Mouse (Mus musculus): Measurements from ENCODE around the gene Pkd1. TPM values are rescaled to one million over a fixed set of nuclear protein-coding genes. Genes with fewer than 3 reads are reported as not detected.
A peak's percentile ranks its signal among the peaks of the same experiment; 100 is the strongest.

Gene Pkd1
- polyA plus RNA-seq (2012; rRNA removed): 25.5 and 35.8 TPM in 2 replicates

DNA sequence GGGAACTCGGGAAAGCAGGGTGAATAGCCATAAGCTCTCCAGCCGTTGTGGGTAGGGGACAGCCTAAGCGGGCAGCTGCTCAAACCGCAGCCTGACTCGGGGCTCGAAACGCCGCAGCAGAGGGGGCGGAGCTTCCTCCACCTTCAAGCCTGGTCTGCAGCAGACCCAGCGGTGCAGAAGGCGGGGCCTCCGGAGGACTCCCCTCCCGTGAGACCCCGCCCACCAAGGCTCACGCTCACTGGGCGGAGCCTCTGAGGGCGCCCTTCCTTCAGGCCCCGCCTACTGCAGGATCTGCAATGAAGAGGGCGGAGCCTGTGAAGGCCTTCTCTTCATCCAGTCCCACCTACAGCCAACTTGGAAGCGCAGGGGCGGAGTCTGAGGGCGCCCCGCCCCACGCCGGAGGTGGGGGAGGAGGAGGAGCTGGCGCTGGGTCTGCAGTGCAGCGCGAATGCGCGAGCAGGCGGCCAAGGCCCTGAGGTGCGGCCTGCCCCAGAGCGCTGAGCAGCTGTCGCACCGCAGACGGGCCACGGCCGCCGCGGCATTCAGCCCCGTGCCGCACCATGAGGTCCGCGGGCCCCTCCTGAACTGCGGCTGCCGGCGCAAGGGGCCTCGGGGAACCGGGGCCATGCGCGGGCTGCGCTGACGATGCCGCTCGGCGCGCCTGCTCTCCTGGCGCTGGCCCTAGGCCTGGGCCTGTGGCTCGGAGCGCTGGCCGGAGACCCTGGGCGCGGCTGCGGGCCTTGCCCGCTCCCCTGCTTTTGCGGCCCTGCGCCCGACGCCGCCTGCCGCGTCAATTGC lies at the start of gene Pkd1:
Gene Pkd1 (plus strand): TSS at position 217 of the 798 bp plus-strand sequence.
- under 1% methylated on average over 72 of the region's 72 CpGs for WGBS
- peak; percentile 99 for DNase-seq (ENCODE audit: low read depth, low spot score)

DNA sequence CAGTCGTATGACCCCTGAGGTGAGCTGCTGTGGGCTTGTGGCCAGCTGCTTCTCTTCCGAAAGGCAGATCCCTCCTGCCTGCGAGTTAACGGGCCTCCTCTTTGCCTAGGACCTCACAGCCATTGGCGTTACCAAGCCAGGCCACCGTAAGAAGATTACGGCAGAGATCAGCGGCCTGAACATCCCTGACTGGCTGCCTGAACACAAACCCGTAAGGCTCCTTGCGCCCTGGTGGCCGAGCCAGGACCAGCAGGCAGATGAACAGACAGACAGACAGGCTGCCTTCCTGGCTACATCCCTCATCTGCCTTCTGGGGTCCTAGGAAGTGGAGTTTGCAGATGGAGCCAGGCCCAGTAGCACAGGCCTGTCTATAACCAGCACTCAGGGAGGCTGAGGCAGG lies 47.4 kb upstream of the Pkd1 start:
- WGBS: 44% methylated on average over 11 of the region's 11 CpGs
- no peak for DNase-seq (ENCODE audit: low read depth, low spot score)

DNA sequence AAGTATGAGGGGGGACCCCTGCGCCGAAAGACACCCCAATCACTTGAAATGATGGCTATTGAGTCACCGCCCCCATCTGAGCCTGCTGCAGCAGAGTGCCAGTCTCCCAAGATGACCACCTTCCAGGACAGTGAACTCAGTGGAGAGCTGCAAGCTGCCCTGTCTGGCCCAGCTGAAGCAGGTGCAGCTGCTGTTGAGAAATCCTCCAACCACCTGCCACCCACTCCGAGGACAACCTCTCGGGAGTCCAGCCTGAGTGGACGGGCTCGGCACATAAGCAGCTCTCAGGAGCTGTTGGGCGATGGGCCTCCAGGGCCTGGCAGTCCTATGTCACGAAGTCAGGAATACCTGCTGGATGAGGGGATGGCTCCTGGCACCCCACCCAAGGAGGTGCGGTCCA lies 45.5 kb upstream of the Pkd1 start:
- 82% methylated on average over 10 of the region's 10 CpGs for WGBS

DNA sequence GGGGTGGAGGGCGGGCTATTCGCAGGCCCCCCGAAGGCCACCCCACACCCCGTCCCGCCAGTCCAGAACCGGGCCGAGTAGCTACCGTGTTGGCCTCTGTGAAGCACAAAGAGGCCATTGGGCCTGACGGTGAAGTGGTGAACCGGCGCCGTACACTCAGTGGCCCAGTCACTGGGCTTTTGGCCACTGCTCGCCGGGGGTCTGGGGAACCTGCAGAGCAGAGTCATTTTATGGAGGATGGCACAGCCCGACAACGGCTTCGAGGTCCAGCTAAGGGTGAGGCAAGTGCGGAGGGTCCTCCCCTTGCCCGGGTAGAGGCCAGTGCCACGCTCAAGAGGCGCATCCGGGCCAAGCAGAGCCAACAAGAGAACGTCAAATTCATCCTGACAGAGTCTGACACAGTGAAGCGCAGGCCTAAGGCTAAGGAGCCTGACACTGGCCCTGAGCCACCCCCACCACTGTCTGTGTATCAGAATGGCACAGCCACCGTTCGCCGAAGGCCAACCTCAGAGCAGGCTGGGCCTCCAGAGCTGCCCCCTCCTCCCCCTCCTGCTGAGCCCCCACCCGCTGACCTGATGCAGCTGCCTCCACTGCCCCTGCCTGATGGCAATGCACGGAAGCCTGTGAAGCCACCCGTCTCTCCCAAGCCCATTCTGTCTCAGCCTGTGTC lies 44.2 kb upstream of the Pkd1 start:
- WGBS: 93% methylated on average over 30 of the region's 30 CpGs
- DNase-seq (ENCODE audit: low read depth, low spot score): no peak

More for the DNA sequence above, 45.5 kb upstream of the Pkd1 start:
- no peak for DNase-seq (ENCODE audit: low read depth, low spot score)

DNA sequence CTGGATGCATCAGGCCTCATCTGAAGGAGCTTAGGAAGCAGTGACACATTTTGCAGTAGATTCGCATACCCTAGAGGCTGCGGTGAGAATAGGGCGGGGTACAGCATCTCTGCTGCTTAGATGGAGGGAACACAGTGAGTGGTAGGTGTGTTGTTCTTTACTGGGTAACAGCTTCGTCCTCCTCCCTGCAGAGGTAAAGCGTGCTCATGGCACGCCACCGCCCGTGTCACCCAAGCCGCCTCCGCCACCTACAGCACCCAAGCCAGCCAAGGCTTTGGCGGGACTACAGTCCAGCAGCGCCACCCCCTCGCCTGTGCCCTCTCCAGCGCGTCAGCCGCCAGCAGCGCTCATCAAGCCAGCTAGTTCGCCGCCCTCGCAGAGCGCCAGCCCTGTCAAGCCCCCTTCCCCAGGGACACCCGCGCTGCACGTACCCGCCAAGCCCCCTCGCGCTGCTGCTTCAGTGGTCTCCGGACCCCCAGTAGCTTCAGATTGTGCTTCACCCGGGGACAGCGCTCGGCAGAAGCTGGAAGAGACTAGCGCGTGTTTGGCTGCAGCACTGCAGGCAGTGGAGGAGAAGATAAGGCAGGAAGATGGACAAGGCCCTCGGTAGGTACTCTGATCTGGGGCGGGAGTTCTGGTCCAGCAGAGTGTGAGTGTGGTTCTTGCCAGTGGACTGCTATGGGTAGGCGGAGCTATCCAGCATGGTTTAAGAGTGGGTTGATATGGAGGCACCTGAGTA lies 43.1 kb upstream of the Pkd1 start:
- DNase-seq (ENCODE audit: low read depth, low spot score): no peak

GRCm38 (mm10) chr17:24507129-24507664 lies 42.4 kb upstream of the Pkd1 start:
- DNase-seq (ENCODE audit: low read depth, low spot score): no peak
- 40% methylated on average over 19 of the region's 19 CpGs for WGBS

More for the DNA sequence above, 43.1 kb upstream of the Pkd1 start:
- 45% methylated on average over 36 of the region's 36 CpGs for WGBS

- DNase-seq (ENCODE audit: low read depth, low spot score): no peak
- 63% methylated on average over 12 of the region's 12 CpGs for WGBS
Measured at GRCm38 (mm10) chr17:24507806-24508460, 41.7 kb upstream of the Pkd1 start.

DNA sequence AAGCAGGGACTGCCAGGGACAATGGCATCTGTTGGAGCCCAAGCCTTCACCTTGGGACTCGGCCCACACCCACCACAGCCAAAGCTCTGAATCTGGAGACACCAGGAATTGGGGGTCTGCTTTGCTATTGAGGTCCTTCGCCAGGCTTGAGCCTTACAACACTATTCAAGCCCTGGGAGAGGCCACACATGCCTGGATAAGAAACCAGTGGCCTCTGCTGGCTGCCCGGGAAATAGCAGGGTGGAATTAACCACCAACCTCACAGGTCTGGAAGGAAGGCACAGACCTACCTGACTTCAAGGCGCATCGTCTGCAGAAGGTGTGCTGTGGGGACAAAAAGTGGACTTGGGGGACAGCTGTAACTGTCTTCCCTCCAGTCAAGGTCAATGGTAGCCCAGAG lies 36.0 kb upstream of the Pkd1 start:
- WGBS: 50% methylated on average over 5 of the region's 5 CpGs
- DNase-seq (ENCODE audit: low read depth, low spot score): no peak

DNA sequence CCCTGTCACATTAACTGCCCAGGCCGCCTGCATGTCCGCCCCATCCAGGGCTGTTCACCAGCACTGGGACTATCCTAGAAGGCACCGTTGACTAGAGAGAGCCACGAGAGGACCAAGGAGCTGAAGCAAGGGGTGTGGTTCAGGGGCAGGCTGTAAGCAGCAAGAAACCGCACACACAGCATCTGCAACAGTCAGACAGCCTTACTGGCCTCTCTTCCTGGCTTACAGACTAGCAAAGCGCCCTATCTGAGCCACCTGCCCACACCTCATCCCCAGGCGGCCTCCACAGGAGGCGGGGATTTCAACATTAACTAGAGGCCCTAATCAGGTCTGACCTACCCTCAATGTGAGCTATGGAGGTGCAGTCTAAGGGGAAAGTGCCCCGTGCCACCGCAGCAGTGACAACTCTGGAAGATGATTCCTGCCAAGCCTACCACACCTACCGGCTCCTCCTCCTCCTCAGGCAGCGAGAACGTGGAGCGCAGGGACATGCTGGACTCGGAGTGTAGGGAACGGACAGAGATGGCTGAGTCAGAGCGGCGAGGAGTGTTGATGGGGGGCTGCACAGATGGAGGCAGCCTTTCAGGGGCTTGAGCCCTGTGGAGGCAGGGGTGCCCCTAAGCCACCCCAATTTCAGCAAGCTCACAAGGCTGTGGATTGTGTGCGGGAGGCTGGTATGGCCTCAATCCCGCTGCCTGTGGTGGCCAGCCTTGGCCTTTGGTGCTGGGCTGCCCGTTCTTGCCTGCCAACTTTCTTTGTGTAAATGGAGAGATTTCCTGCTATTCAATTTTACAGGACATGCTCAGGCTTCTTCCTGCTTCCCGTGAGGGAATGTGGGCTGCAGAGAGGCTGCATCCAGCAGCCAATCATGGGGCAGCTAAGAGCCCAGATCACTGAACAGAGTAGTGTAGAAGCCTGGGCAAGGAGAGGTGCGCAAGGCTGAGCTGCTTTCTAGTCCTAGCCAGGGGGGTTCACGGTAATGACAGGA lies 35.1 kb upstream of the Pkd1 start:
- WGBS: 84% methylated on average over 24 of the region's 24 CpGs

DNA sequence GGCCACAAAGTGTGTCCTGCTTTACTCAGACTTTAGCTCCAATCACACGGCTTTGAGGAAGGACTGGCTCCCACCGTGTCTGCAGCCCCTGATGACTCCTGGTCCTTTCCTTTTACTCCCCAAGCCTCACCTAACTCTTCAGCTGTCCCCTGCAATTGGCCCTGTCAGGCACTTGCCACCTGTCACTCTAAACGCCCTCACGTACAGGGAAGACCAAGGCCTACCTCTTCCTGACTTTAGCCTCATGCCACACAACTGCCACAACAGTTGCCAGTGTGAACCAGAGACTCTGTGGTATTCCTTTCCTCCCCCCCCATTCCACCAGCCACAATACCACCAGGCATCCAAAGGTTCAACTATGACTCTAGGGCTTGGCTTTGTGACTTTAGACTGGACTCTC lies 29.2 kb upstream of the Pkd1 start:
- no peak for DNase-seq (ENCODE audit: low read depth, low spot score)
- WGBS: 70% methylated on average over 4 of the region's 4 CpGs

More for the DNA sequence above, 35.1 kb upstream of the Pkd1 start:
- no peak for DNase-seq (ENCODE audit: low read depth, low spot score)

GRCm38 (mm10) chr17:24524734-24525133 lies 24.9 kb upstream of the Pkd1 start:
- DNase-seq (ENCODE audit: low read depth, low spot score): no peak
- 57% methylated on average over 2 of the region's 2 CpGs for WGBS

DNA sequence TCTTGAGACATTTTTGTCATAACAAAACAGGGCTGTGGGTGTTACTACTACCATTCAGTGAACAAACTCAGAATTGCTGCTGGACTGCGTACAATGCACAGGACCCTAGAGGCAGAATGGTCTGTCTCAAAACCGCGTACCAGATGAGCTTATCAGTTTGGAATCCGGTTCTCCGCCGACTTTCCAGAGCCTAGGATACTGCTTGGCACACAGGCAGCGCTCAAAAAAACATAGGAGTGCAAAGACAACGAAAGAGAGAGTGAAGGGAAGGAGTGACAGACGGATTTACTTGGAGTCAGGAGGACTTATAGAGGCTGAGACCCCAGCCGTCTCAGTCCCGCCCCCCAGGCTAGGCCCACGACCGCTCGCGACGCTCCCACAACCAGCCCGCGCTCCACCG lies 22.3 kb upstream of the Pkd1 start:
- no peak for DNase-seq (ENCODE audit: low read depth, low spot score)
- under 1% methylated on average over 19 of the region's 19 CpGs for WGBS

DNA sequence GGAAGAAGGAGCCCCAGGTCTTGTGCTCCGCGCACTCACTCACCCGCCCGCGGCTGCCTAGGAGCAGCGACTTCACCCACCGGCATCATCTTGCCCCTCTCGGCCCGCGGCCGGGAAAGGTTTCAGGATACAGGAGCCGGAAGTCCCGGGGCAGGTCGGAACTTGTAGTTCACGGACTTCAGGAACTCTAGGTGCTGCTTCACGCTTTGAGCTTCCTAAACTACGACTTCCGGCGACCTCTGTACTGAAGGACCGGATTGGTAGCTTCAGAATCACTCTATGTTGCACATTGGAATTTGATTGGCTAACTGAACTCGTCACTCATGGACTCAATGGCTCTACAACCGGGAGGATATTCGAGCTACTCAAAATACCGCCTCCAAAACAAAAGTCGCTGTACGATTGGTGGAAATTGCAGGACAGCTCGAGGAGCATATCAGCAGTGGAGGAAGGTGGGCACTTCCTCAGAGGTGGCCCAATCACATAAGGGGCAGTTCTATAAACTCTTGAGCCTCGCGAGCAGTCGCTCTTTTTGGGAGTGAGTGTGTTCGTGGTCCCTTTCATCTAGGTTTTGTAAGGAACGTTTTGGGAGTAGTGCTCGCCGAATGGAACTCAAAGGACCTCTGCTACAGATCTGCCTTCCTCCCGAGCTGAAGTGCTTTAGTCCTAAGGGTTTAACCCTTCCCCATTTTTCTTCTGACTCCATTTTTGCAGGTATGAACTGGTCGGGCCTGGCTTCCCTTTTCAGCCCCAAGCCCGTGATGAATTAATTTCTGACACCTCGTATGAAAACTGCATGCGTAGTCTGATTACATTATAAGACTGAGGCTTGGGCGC lies 21.7 kb upstream of the Pkd1 start, which contains the start of gene Traf7:
Gene Traf7 (minus strand): TSS at position 216 of the 837 bp plus-strand sequence.
- under 1% methylated on average over 40 of the region's 40 CpGs for WGBS
- peak; percentile 100 for DNase-seq (ENCODE audit: low read depth, low spot score)

GRCm38 (mm10) chr17:24528560-24528918 lies 21.1 kb upstream of the Pkd1 start:
- 2% methylated on average over 8 of the region's 8 CpGs for WGBS
- no peak for DNase-seq (ENCODE audit: low read depth, low spot score)

- 3% methylated on average over 4 of the region's 4 CpGs for WGBS
Measured at GRCm38 (mm10) chr17:24529007-24529451, 20.6 kb upstream of the Pkd1 start.

DNA sequence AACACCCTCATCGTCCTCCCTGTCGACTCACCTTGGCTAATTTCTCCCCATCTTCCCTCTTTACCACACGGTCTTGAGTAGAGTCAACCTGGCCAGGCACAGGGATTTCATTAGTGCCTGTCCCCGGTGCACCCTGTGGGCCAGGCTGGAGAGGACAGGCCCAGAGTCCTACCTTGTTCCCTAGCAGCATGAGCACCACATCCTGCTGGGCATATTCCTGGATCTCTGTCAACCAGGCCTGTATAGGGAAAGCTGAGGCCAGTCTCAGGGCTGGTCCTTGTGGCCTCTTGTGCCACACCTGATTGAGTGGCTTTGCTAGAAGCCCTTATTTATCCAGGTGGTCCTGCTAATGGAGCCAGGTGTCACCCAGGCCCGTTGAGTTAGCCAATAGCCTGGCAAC lies 19.8 kb upstream of the Pkd1 start:
- no peak for DNase-seq (ENCODE audit: low read depth, low spot score)
- WGBS: 33% methylated on average over 5 of the region's 5 CpGs

More at GRCm38 (mm10) chr17:24529007-24529451, 20.6 kb upstream of the Pkd1 start:
- no peak for DNase-seq (ENCODE audit: low read depth, low spot score)

GRCm38 (mm10) chr17:24530361-24531050 lies 19.1 kb upstream of the Pkd1 start:
- 50% methylated on average over 8 of the region's 8 CpGs for WGBS

More at GRCm38 (mm10) chr17:24530361-24531050, 19.1 kb upstream of the Pkd1 start:
- DNase-seq (ENCODE audit: low read depth, low spot score): no peak

All from large intestine, adult 2 months (tissue).